Mouse (Mus musculus) hindbrain, embryonic 12.5 days (tissue): ENCODE measurements around the gene Olfr1214. TPM values are rescaled to one million over a fixed set of nuclear protein-coding genes. Genes with fewer than 3 reads are reported as not detected.
"Not testable (repeated sequence)": the region's sequence is repeated elsewhere in the genome, so short reads cannot be mapped to it uniquely, and the experiment has no call there.

ENCODE experiments used
- ATAC-seq: fragments of 200-750 bp; cut with Nextera tagmentation; 2 replicates; pipeline ENCODE4 v1.8.0; 2017; ENCODE audit warnings: moderate TSS enrichment; ENCODE audit not compliant: low FRiP score
- H3K27ac ChIP-seq: fragments of 300-500 bp; sonication (generic); 2 replicates; pipeline ENCODE4 v1.5.1; 2016; ENCODE audit warnings: mild to moderate bottlenecking
- H3K27me3 ChIP-seq: fragments of 300-500 bp; sonication (generic); 2 replicates; pipeline ENCODE4 v1.6.1; 2016; ENCODE audit warnings: mild to moderate bottlenecking
- H3K36me3 ChIP-seq: fragments of 300-500 bp; sonication (generic); 2 replicates; pipeline ENCODE4 v1.6.1; 2016; ENCODE audit warnings: mild to moderate bottlenecking
- H3K4me1 ChIP-seq: fragments of 300-500 bp; sonication (generic); 2 replicates; pipeline ENCODE4 v1.6.1; 2016
- H3K4me2 ChIP-seq: fragments of 300-500 bp; sonication (generic); replicated peaks from 2 replicates; pipeline ENCODE4 v1.6.1; 2016; ENCODE audit warnings: mild to moderate bottlenecking
- H3K4me3 ChIP-seq: fragments of 300-500 bp; sonication (generic); 2 replicates; pipeline ENCODE4 v1.5.1; 2016; ENCODE audit warnings: mild to moderate bottlenecking
- H3K9ac ChIP-seq: fragments of 300-500 bp; sonication (generic); 2 replicates; pipeline ENCODE4 v1.6.1; 2016; ENCODE audit warnings: mild to moderate bottlenecking, moderate library complexity
- H3K9me3 ChIP-seq: fragments of 300-500 bp; sonication (generic); replicated peaks from 2 replicates; pipeline ENCODE4 v1.6.1; 2016; ENCODE audit warnings: mild to moderate bottlenecking
- whole genome bisulfite sequencing: fragments of 180-500 bp; shearing (Covaris S2); methylation state at CpG from one replicate; pipeline ENCODE4 v1.1.7; 2016; 5-methylcytosine and 5-hydroxymethylcytosine counted together
- polyA plus RNA-seq: library from polyadenylated mRNA; unstranded; fragments of >200 nt; fragmentation: Nextera tagmentation; extraction: Ambion mirVana; gene quantifications from 2 replicates; pipeline ENCODE4 v1.2.1, GENCODE M21; 2016

Gene Olfr1214
- not detected in 2 replicates for polyA plus RNA-seq

- Histone ChIP-seq H3K4me1 (no peaks in the 10 kb centered on the region), H3K4me2 (no peak within 1 kb of the TSS), H3K27ac (no peak within 1 kb of the TSS), H3K4me3 (no peak within 1 kb of the TSS), H3K9ac (no peak within 1 kb of the TSS), H3K36me3 (no peaks in the 10 kb centered on the region), H3K9me3 (no peaks in the 10 kb centered on the region), H3K27me3 (no peaks in the 10 kb centered on the region)
- no peak for ATAC-seq
- WGBS: 83% methylated on average over 1 of the region's 1 CpGs
Observed at GRCm38 (mm10) chr2:88992553-88992952, at the start of gene Olfr1214. Gene Olfr1214, minus strand, starts transcription at chr2:88992653.

- WGBS: 77% methylated on average over 2 of the region's 2 CpGs
- H3K9me3 ChIP-seq: no peaks in the 10 kb centered on the region
Observed at GRCm38 (mm10) chr2:89031965-89032364, 39.5 kb upstream of the Olfr1214 start, which contains the start of gene Olfr1217. Gene Olfr1217, minus strand, starts transcription at chr2:89032065.

GRCm38 (mm10) chr2:89021436-89021835, 29.0 kb upstream of the Olfr1214 start:
- not testable (repeated sequence) for H3K9me3 ChIP-seq, H3K9ac ChIP-seq, H3K4me1 ChIP-seq, H3K4me2 ChIP-seq, H3K27me3 ChIP-seq, H3K36me3 ChIP-seq, H3K27ac ChIP-seq, H3K4me3 ChIP-seq, ATAC-seq
- WGBS: 76% methylated on average over 3 of the region's 3 CpGs

More at GRCm38 (mm10) chr2:89031965-89032364, 39.5 kb upstream of the Olfr1214 start, which contains the start of gene Olfr1217:
- no peak within 1 kb of the TSS for H3K9ac ChIP-seq
- no peak within 1 kb of the TSS for H3K4me3 ChIP-seq
- no peaks in the 10 kb centered on the region for H3K4me1 ChIP-seq
- no peak within 1 kb of the TSS for H3K27ac ChIP-seq
- H3K36me3 ChIP-seq: no peaks in the 10 kb centered on the region
- no peaks in the 10 kb centered on the region for H3K27me3 ChIP-seq
- ATAC-seq: no peak
- no peak within 1 kb of the TSS for H3K4me2 ChIP-seq

GRCm38 (mm10) chr2:89018240-89018639, 25.8 kb upstream of the Olfr1214 start, which contains the start of gene Olfr1216:
Gene Olfr1216, minus strand, starts transcription at chr2:89018340.
- Histone ChIP-seq H3K27me3 (no peaks in the 10 kb centered on the region), H3K36me3 (no peaks in the 10 kb centered on the region), H3K4me1 (no peaks in the 10 kb centered on the region), H3K9ac (no peak within 1 kb of the TSS), H3K4me3 (no peak within 1 kb of the TSS), H3K9me3 (no peaks in the 10 kb centered on the region), H3K4me2 (no peak within 1 kb of the TSS), H3K27ac (no peak within 1 kb of the TSS)
- 81% methylated on average over 1 of the region's 1 CpGs for WGBS
- ATAC-seq: no peak

GRCm38 (mm10) chr2:89006873-89007272, 14.4 kb upstream of the Olfr1214 start, which contains the start of gene Olfr1215:
Gene Olfr1215, minus strand, starts transcription at chr2:89006973.
- Histone ChIP-seq H3K4me1 (no peaks in the 10 kb centered on the region), H3K9me3 (no peaks in the 10 kb centered on the region), H3K4me2 (no peak within 1 kb of the TSS), H3K36me3 (no peaks in the 10 kb centered on the region), H3K27ac (no peak within 1 kb of the TSS), H3K4me3 (no peak within 1 kb of the TSS), H3K9ac (no peak within 1 kb of the TSS), H3K27me3 (no peaks in the 10 kb centered on the region)
- no peak for ATAC-seq
- WGBS: 75% methylated on average over 2 of the region's 2 CpGs

- WGBS: 88% methylated on average over 1 of the region's 1 CpGs
- no peak within 1 kb of the TSS for H3K4me2 ChIP-seq
- ATAC-seq: no peak
- H3K36me3 ChIP-seq: no peaks in the 10 kb centered on the region
- H3K27me3 ChIP-seq: no peaks in the 10 kb centered on the region
- H3K9ac ChIP-seq: no peak within 1 kb of the TSS
- H3K9me3 ChIP-seq: no peaks in the 10 kb centered on the region
- H3K27ac ChIP-seq: no peak within 1 kb of the TSS
- H3K4me3 ChIP-seq: no peak within 1 kb of the TSS
- no peaks in the 10 kb centered on the region for H3K4me1 ChIP-seq
Observed at GRCm38 (mm10) chr2:88980181-88980580, 12.3 kb downstream of the Olfr1214 start, which contains the start of gene Gm13762. Gene Gm13762, minus strand, starts transcription at chr2:88980281.

- Histone ChIP-seq H3K9ac (no peak within 1 kb of the TSS), H3K36me3 (no peaks in the 10 kb centered on the region), H3K4me1 (no peaks in the 10 kb centered on the region), H3K4me3 (no peak within 1 kb of the TSS), H3K9me3 (no peaks in the 10 kb centered on the region), H3K27ac (no peak within 1 kb of the TSS), H3K27me3 (no peaks in the 10 kb centered on the region), H3K4me2 (no peak within 1 kb of the TSS)
- ATAC-seq: no peak
Observed at GRCm38 (mm10) chr2:88953669-88954068, 38.8 kb downstream of the Olfr1214 start, which contains the start of gene Olfr1212. Gene Olfr1212, plus strand, starts transcription at chr2:88953969.

GRCm38 (mm10) chr2:88938011-88938410, 54.4 kb downstream of the Olfr1214 start, which contains the start of gene Olfr1211:
Gene Olfr1211, minus strand, starts transcription at chr2:88938111.
- Histone ChIP-seq H3K36me3 (no peaks in the 10 kb centered on the region), H3K4me1 (no peaks in the 10 kb centered on the region), H3K27ac (no peak within 1 kb of the TSS), H3K4me3 (no peak within 1 kb of the TSS), H3K9me3 (no peaks in the 10 kb centered on the region), H3K9ac (no peak within 1 kb of the TSS), H3K4me2 (no peak within 1 kb of the TSS), H3K27me3 (no peaks in the 10 kb centered on the region)
- WGBS: 91% methylated on average over 1 of the region's 1 CpGs
- ATAC-seq: no peak

Other genes starting within 250 kb of the Olfr1214 start
- not detected in 2 replicates for gene Olfr1198, start 241.3 kb downstream of the Olfr1214 start, polyA plus RNA-seq
- not detected in 2 replicates for gene Olfr1199, start 232.2 kb downstream of the Olfr1214 start, polyA plus RNA-seq
- gene Olfr1200, start 222.2 kb downstream of the Olfr1214 start, polyA plus RNA-seq: not detected in 2 replicates
- gene Olfr1201, start 199.6 kb downstream of the Olfr1214 start, polyA plus RNA-seq: not detected in 2 replicates
- gene Olfr1202, start 178.2 kb downstream of the Olfr1214 start, polyA plus RNA-seq: not detected in 2 replicates
- not detected in 2 replicates for gene Olfr1205, start 162.9 kb downstream of the Olfr1214 start, polyA plus RNA-seq
- gene Olfr1204, start 143.4 kb downstream of the Olfr1214 start, polyA plus RNA-seq: not detected in 2 replicates
- gene Olfr1206, start 129.4 kb downstream of the Olfr1214 start, polyA plus RNA-seq: not detected in 2 replicates
- not detected in 2 replicates for gene Olfr1208, start 90.3 kb downstream of the Olfr1214 start, polyA plus RNA-seq
- gene Olfr1209, start 77.5 kb downstream of the Olfr1214 start, polyA plus RNA-seq: not detected in 2 replicates
- gene Olfr1211, start 54.5 kb downstream of the Olfr1214 start, polyA plus RNA-seq: not detected in 2 replicates
- not detected in 2 replicates for gene Olfr1212, start 38.7 kb downstream of the Olfr1214 start, polyA plus RNA-seq
- gene Gm13762, start 12.4 kb downstream of the Olfr1214 start, polyA plus RNA-seq: not detected in 2 replicates
- not detected in 2 replicates for gene Olfr1215, start 14.3 kb upstream of the Olfr1214 start, polyA plus RNA-seq
- not detected in 2 replicates for gene Olfr1216, start 25.7 kb upstream of the Olfr1214 start, polyA plus RNA-seq
- gene Olfr1217, start 39.4 kb upstream of the Olfr1214 start, polyA plus RNA-seq: not detected in 2 replicates
- gene Olfr1218, start 68.5 kb upstream of the Olfr1214 start, polyA plus RNA-seq: not detected in 2 replicates
- not detected in 2 replicates for gene Olfr1219, start 90.9 kb upstream of the Olfr1214 start, polyA plus RNA-seq
- gene Olfr1220, start 114.2 kb upstream of the Olfr1214 start, polyA plus RNA-seq: not detected in 2 replicates
- gene Olfr1221, start 124.6 kb upstream of the Olfr1214 start, polyA plus RNA-seq: not detected in 2 replicates
- not detected in 2 replicates for gene Olfr1222, start 140.4 kb upstream of the Olfr1214 start, polyA plus RNA-seq
- not detected in 2 replicates for gene Olfr1223, start 158.9 kb upstream of the Olfr1214 start, polyA plus RNA-seq
- not detected in 2 replicates for gene Olfr1224-ps1, start 171.4 kb upstream of the Olfr1214 start, polyA plus RNA-seq
- gene Olfr1225, start 182.0 kb upstream of the Olfr1214 start, polyA plus RNA-seq: not detected in 2 replicates
- gene Olfr1226, start 207.4 kb upstream of the Olfr1214 start, polyA plus RNA-seq: not detected in 2 replicates